Mouse (Mus musculus) heart, postnatal 0 days (tissue): ENCODE results near the gene Wdr20rt.

Source experiments
- CTCF ChIP-seq: IDR thresholded peaks from 2 replicates; pipeline ENCODE4 v1.5.1; 2016; ENCODE audit warnings: antibody characterized with exemption, control low read depth, low read depth
- EP300 ChIP-seq: IDR thresholded peaks from 2 replicates; pipeline ENCODE4 v1.6.1; 2016; ENCODE audit warnings: antibody characterized with exemption, low read depth

- TF ChIP-seq CTCF, result no peak
- TF ChIP-seq EP300, result no peak
Observed at GRCm38 (mm10) chr12:65269406-65269805, 44.1 kb downstream of the Wdr20rt start.
